21 mouse cellular contexts compared by ENCODE assay signal in genomic region chr7:40539789-40540188, GRCm38 (mm10).
A peak's percentile ranks its signal among the peaks of the same experiment; 100 is the strongest.
DNase-seq lines count a peak whose midpoint lies in the region; ATAC-seq and TF ChIP-seq lines count a peak whose summit lies in the region.
"Had no signal": no experiment of that assay in that cellular context is flagged by ENCODE, and none has a peak within 500 bp of the region (broad histone marks: within the 10 kb centered on the region; RNA-seq: fewer than 3 reads in every experiment).

No protein-coding gene starts in this region.

- no peaks in the 10 kb centered on the region for H3K36me3 ChIP-seq in hindbrain, postnatal 0 days (ENCODE audit: insufficient read depth, low read length)
- H3K36me3 ChIP-seq in hindbrain, embryonic 10.5 days: no peaks in the 10 kb centered on the region
- H3K36me3 ChIP-seq: forebrain, embryonic 10.5 days; intestine, embryonic 15.5 days; midbrain, embryonic 13.5 days had no signal

- no peaks in the 10 kb centered on the region for H3K27me3 ChIP-seq in hindbrain, postnatal 0 days (ENCODE audit: insufficient read depth, low read length)
- no peaks in the 10 kb centered on the region for H3K27me3 ChIP-seq in hindbrain, embryonic 10.5 days (ENCODE audit: insufficient read depth, poor library complexity, severe bottlenecking)
- H3K27me3 ChIP-seq: CH12.LX; intestine, embryonic 15.5 days; midbrain, embryonic 13.5 days had no signal

- no peak overlapping the region for H3K27ac ChIP-seq in hindbrain, postnatal 0 days
- H3K27ac ChIP-seq in hindbrain, embryonic 10.5 days: no peak overlapping the region
- H3K27ac ChIP-seq: forebrain, embryonic 10.5 days; intestine, embryonic 15.5 days; midbrain, embryonic 13.5 days had no signal

- WGBS in hindbrain, postnatal 0 days: 48% methylated on average over 5 of the region's 5 CpGs
- WGBS in hindbrain, embryonic 10.5 days: 78% methylated on average over 5 of the region's 5 CpGs

- no peak overlapping the region for H3K4me2 ChIP-seq in hindbrain, postnatal 0 days (ENCODE audit: low read depth, low read length)
- H3K4me2 ChIP-seq: intestine, embryonic 15.5 days; liver, embryonic 11.5 days; midbrain, embryonic 13.5 days had no signal

- no peak overlapping the region for H3K4me3 ChIP-seq in hindbrain, postnatal 0 days (ENCODE audit: low read length)
- no peak overlapping the region for H3K4me3 ChIP-seq in hindbrain, embryonic 10.5 days
- H3K4me3 ChIP-seq: forebrain, embryonic 10.5 days; intestine, embryonic 15.5 days; midbrain, embryonic 13.5 days; myocyte had no signal

- no peak for TF ChIP-seq CTCF in hindbrain, postnatal 0 days (IDR thresholded peaks at IDR 0.05; ENCODE audit: low read depth)

- no peaks in the 10 kb centered on the region; the same call in 1 of the 2 replicates for H3K4me1 ChIP-seq in hindbrain, postnatal 0 days (ENCODE audit: insufficient read depth, low read length)
- H3K4me1 ChIP-seq in hindbrain, embryonic 10.5 days (replicated peaks): no peaks in the 10 kb centered on the region
- H3K4me1 ChIP-seq: forebrain, embryonic 10.5 days; intestine, embryonic 15.5 days; midbrain, embryonic 13.5 days had no signal

- ATAC-seq in cerebellum, adult (ENCODE audit: insufficient number of reproducible peaks, low FRiP score, low TSS enrichment): no peak
- ATAC-seq in hindbrain, postnatal 0 days: no peak
- ATAC-seq: intestine, embryonic 15.5 days; midbrain, embryonic 13.5 days had no signal

- no peak overlapping the region for H3K9ac ChIP-seq in hindbrain, postnatal 0 days (replicated peaks; ENCODE audit: low read length)
- H3K9ac ChIP-seq: intestine, embryonic 15.5 days; midbrain, embryonic 13.5 days had no signal

- DNase-seq in cerebellum, postnatal 36 days: peak; percentile 4 to 6
- DNase-seq in hindbrain, postnatal 0 days (ENCODE audit: low spot score): peak; percentile 23
- DNase-seq in hindbrain, embryonic 10.5 days (ENCODE audit: low spot score): no peak
- DNase-seq in right cerebral cortex, postnatal 10 days (ENCODE audit: low spot score in 2 of 2): peak; percentile 28 to 33
- no peak for DNase-seq in right cerebral cortex, postnatal 36 days (ENCODE audit: low spot score in 2 of 2)
- DNase-seq in gastrocnemius, postnatal 10 days: no peak
- DNase-seq: adrenal gland, postnatal 14 days; cerebellum, adult 8-10 months; embryo, embryonic 11 days; kidney, adult 9 months; kidney, postnatal 25 days; lung, adult 18-20 months; lung, postnatal 14 days; thymus, postnatal 25 days had no signal

- H3K9me3 ChIP-seq in hindbrain, postnatal 0 days (ENCODE audit: low read length): no peaks in the 10 kb centered on the region
- H3K9me3 ChIP-seq in hindbrain, embryonic 10.5 days: no peaks in the 10 kb centered on the region
- H3K9me3 ChIP-seq: forebrain, embryonic 10.5 days; intestine, embryonic 15.5 days; midbrain, embryonic 13.5 days had no signal

Comparison
In these comparisons a context has a peak if more than half of its experiments do, and no peak if none do; other contexts are left out.
1. DNase-seq: peak in cerebellum, postnatal 36 days (2 of 2), hindbrain, postnatal 0 days (single experiment) and right cerebral cortex, postnatal 10 days (2 of 2); none in hindbrain, embryonic 10.5 days (single experiment), right cerebral cortex, postnatal 36 days (0 of 2) and gastrocnemius, postnatal 10 days (single experiment).